Mouse (Mus musculus): ENCODE data around the gene Ache.

GRCm38 (mm10) chr5:137289591-137290365 lies 2.5 kb downstream of the Ache start:
- TF ChIP-seq EP300 (IDR thresholded peaks at IDR 0.05; ENCODE audit: low read length) (no peak), ELF1 (IDR thresholded peaks at IDR 0.05; ENCODE audit: low read depth, low read length) (no peak), MAFK (IDR thresholded peaks at IDR 0.05; ENCODE audit: insufficient replicate concordance, low read length) (no peak)

Measured in CH12.LX (cell line).